Mouse (Mus musculus): ENCODE measurements at regions not wholly inside any gene's neighbourhood (a gene's known extent, or its start where the extent isn't known, plus 50 kb on each side); places are given as distances from the start of the nearest gene placed in this dataset.

DNA sequence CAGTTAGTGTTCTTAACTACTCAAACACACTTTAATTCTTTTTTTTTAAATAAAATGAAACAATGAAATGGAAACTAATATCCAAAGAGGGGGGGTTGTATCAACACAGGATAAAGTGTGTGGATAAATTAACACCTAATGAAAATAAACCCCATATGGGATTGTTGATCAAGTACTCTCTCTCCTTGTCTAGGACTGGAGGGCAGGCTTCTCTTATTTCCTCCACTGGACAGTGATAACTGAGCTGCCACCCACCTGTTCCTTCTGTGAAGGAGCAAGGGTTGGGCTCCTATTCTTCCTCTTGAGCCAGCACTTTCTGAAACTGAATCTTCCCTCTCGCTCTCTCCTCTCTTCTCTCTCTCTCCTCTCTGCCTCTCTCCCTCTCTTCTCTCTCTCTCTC lies 716.5 kb downstream of the Epm2a start:
- DNase-seq (ENCODE audit: low read depth, low spot score), result no peak

DNA sequence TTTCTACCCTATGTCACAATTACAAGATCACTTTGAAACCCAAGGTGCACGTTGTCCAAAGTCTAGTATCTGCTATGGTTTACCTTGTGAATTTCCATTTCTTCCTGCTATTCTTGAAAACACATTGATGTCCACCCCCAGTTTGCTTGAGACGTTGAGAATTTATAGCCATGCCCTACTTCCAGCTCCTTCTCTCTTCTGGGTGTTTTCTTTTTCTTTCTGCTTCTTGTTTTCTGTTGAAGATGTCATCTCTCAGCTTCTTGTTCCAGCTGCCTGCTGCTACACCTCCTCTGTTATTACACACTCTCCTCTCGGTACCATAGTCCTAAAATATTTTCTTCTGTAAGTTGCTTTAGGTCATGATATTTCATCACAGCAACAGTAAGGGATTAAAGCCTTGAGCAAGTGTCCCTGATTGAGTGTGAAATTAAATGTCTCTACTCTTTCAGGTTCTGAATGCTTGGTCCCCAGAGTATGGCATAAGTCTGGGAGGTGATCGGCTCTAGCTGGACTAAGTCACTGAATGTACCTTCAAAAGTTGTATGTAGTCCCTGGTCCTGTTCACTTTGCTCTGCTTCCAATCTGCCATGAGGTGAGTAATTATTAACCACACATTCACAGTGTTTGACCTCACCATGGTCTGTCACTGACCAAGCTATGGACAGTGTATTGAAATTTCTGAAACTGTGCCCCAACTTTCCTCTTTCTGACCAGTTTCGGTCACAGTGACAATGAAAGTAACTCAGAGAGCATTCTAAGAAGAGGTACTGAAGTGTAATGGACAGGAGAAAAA lies 718.1 kb downstream of the Epm2a start:
- peak; percentile 37 for DNase-seq (ENCODE audit: low read depth, low spot score)

- no peak for DNase-seq (ENCODE audit: low read depth, low spot score)
Measured at GRCm38 (mm10) chr10:12062302-12062701, 719.1 kb downstream of the Epm2a start.

DNA sequence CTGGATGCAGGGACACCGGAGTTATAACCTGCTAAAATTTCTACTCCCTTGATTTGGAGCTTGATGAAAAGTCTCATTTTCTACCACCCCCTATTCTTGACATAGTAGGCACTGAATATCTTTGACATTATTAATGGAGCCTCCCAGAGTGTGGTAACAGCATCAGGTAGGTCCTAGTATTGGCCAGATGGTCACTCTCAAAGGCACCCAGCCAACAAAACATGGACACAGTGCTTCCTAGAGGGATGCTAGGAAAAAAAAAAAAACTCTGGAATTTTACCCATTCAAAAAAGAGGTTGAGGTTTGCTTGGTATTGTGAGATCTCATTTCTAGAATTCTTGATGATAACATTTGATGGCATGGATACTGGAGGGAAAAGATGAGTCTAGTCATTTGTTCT lies 740.8 kb downstream of the Epm2a start:
- DNase-seq (ENCODE audit: low read depth, low spot score), result no peak

- DNase-seq (ENCODE audit: low read depth, low spot score), result no peak
Measured at GRCm38 (mm10) chr10:12092521-12092920, 749.3 kb downstream of the Epm2a start.

DNA sequence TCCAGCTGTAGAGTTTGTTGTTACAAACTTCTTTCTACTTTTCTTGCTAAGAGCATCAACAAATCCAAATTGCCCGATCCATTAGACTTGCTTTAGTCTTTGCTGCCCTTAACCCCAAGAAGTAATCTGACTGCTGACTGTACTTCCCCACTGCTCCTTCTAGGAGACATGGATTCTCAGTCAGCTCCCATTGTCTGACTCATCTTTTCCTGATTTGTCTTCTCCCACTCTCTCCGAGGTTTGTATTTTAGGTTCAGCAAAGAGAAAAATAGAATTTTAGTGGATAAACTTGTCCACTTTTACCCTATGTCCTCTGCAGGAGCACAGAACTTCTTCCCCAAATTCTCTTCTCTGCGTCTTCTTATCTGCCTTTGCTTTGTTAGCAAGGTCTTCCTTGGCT lies 753.5 kb downstream of the Epm2a start:
- peak; percentile 49 for DNase-seq (ENCODE audit: low read depth, low spot score)

DNA sequence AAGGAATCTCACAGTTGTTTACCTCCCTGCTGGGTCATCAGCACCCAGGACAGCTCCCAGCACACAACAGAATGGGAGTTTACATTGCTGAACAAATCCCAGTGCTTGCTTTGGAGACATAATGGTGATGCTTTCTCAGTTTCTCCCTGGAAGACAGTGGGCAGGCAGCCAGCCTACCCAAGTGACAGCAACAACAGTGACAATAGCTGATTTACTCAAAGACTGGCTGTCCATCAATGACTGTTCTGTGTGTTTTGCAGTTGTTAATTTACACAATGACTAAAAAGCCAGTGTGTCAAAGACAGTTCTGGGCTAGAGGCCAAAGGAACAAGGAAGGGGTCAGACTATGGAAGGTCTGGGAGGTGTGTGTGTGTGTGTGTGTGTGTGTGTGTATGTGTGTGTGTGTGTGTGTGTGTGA lies 762.2 kb downstream of the Utrn start:
- peak; percentile 49 for DNase-seq (ENCODE audit: low read depth, low spot score)

DNA sequence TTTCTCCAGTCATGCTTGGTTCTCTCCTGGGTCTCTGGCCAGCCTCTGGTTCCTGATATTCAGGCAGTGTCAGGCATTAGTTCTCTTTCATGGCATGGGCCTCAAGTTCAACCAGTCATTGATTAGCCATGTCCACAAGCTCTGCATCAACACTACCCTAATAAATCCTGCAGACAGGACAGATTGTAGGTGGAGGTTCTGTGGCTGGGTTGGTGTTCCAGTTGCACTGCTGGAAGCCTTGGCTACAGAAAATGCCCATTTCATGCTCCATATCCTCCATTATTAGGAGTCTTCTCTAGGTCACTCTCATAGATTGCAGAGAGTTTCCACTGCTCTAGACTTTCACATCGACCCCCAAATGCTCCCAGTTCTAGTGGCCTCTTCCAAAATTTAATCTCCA lies 757.4 kb downstream of the Utrn start:
- DNase-seq (ENCODE audit: low read depth, low spot score), result no peak

DNA sequence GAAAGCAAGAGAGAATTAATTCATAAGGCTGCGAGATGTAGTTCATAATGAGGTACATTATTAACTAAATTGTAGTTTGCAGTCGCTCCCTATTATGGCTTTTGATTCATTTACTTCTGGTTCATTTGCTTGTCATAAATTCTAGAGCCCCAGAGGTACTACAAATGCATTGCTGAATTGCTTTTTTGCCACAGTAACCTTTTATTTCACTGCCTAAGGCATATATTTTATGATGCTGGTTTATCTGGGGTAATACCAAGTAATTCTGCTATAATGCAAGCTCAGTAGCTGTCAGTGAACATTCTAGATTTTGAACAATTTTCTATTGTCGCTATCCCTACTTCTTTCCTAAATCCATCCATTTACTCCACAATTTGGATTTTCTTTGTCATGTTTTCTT lies 753.4 kb downstream of the Utrn start:
- DNase-seq (ENCODE audit: low read depth, low spot score), result no peak

DNA sequence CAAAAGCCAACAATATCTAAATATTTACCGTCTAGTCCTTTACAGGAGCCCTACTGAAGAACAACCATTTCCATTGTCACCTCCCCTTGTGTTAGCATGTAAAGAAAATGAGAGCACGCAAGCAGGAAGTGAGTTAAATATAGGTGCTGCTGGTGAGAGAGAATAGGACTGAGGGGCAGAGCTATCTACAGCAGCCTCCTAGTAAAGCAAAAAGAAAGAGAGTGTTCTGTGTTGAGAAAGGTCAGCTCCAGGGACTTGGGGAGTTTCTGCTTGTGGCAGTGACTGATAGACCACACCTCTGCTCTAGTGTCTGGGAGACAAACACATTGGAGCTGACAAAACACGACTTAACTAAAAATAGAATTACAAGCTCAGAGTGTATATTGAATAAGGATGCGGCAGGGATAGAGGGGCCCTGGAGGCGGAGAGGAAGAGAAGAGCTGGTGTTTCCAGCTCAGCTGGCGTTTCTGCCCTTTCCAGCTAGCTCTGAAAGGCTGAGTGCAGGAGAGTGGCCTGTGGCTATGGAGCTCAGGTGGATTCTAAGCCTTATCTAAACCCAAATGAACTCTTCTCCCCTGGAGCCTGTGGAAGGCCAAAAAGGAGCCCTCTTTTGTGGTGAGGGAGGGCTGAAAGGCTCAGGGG lies 752.4 kb downstream of the Utrn start:
- DNase-seq (ENCODE audit: low read depth, low spot score), result peak; percentile 56

GRCm38 (mm10) chr10:12124272-12124671 lies 744.9 kb downstream of the Utrn start:
- DNase-seq (ENCODE audit: low read depth, low spot score), result peak; percentile 7

DNA sequence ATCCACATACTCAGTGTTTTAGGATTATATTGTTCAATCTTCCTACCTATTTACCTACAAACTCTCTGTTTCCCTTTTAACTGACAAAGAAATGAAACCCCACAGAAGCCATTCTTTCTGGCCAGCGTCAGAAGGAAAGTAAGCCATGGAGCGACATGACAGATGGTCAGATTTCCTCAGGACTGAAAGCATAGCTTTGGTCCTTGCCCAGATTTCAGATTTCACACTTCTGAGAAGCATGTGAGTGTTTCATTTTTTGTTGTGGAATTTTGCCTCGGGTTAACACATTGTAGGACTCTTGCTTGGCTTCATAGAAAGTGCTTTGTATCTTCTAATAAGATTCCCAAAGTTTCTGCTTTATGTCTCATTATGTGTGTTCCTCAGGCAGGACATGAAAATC lies 739.7 kb downstream of the Utrn start:
- peak; percentile 75 for DNase-seq (ENCODE audit: low read depth, low spot score)

DNA sequence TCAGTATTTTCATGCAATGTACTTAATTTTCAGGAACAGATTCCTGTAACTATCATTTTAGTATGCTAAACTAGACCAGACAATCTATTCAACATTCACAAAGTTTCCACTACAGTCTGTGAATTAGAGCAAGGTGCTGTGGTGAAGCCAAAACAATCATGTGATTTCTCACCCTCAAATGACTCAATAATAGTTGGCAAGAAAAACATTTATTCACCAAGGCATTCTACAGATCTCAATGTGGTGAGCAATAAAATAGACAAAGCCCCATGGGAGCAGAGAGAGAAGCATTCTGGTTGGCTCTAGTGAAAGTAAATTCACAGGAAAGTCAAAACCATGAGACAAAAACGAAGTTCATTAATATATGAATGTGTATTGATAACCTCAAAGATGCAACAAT lies 724.5 kb downstream of the Utrn start:
- DNase-seq (ENCODE audit: low read depth, low spot score), result no peak

DNA sequence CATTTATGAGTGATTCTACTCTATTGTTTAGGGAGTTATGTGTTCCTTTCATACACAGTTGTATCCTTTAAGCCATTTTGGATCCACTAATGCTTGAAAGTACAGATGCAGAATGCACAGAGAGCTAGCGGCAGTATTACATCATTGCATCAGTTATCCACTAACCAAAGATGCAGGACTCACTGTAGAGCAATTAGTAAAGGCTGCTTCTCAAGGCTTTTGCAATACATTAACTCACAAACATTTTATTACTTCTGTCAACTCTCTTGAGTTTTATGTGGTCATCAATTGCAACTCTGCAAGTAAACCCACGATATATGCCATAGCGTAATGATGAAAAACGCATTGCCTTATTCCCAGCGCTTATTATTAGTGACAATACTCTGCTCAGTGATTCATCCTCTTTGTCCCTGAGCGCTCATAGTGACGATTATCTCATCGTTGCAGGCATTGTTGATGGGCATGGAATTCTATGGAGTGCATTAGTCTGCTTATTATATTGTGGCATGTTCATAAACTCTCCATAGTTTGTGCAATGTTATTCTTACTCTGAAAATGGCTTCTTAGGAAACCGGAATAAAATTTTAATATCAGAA lies 722.1 kb downstream of the Utrn start:
- no peak for DNase-seq (ENCODE audit: low read depth, low spot score)

- DNase-seq (ENCODE audit: low read depth, low spot score), result peak; percentile 18
Measured at GRCm38 (mm10) chr10:12170243-12170642, 698.9 kb downstream of the Utrn start.

DNA sequence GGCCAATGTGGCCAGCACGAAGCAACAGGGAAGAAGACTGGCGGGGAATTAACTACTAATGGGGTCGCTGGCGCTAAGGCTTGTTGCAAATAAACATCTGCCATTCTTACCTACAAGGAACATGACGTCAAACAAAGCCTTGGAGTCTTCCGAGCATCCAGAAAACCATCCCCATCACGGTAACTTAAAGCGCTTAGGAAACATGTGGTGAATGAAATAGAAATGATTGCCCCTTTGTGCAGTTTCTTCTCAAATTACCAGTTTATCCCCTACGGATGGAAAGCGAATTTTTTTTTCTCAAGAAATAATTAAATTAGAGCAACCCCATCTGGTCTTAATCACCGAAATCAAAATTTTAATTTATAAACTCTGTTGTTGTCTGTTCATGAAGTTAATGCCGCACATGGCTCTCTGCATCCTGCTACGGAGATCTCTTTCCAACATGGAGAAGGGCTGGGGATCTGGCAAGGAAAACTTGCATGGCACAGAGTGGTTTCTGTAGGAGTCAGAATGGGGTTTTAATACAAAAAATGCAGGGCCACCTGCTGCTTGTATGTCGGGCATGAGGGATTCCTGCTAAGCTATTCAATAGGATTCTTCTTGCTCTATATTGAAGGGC lies 694.9 kb downstream of the Utrn start:
- DNase-seq (ENCODE audit: low read depth, low spot score), result no peak

GRCm38 (mm10) chr10:12175141-12175540 lies 694.0 kb downstream of the Utrn start:
- DNase-seq (ENCODE audit: low read depth, low spot score), result no peak

- DNase-seq (ENCODE audit: low read depth, low spot score), result peak; percentile 65
Measured at GRCm38 (mm10) chr10:12177482-12177881, 691.7 kb downstream of the Utrn start.

GRCm38 (mm10) chr10:12180965-12181364 lies 688.2 kb downstream of the Utrn start:
- DNase-seq (ENCODE audit: low read depth, low spot score), result peak; percentile 51

DNA sequence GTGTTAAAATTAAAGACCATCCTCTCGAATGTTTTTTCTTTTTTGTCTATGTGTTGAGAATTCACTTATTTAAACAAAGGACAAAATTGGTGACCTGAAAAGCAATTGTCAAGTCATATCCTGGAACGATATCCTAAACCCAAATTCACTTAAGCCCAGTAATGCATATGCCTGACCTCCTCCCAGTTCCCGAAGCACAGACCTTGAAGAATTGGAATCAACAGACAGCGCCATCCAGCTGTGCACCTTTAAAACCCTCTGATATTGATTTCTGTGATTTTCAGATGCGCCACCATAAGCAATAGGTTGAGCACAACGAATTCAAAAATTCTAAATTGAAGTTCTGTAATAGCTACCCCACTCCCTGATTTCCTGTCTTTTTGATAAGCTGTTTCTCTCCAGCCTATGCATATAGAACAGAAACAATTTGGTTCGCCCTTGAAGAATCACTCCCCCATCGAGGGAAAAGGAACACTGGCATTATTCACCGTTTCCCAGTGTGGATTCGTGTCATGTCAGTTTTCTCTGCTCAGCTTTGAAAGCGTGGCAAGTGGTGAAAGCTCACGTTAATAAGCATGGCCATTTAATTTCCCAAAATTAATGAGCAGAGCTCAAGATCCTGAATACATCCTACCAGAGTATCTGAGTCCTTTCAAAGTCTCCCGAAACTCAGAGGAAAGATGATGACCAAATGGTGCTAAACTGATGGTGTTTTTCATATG lies 682.1 kb downstream of the Utrn start:
- DNase-seq (ENCODE audit: low read depth, low spot score), result no peak

DNA sequence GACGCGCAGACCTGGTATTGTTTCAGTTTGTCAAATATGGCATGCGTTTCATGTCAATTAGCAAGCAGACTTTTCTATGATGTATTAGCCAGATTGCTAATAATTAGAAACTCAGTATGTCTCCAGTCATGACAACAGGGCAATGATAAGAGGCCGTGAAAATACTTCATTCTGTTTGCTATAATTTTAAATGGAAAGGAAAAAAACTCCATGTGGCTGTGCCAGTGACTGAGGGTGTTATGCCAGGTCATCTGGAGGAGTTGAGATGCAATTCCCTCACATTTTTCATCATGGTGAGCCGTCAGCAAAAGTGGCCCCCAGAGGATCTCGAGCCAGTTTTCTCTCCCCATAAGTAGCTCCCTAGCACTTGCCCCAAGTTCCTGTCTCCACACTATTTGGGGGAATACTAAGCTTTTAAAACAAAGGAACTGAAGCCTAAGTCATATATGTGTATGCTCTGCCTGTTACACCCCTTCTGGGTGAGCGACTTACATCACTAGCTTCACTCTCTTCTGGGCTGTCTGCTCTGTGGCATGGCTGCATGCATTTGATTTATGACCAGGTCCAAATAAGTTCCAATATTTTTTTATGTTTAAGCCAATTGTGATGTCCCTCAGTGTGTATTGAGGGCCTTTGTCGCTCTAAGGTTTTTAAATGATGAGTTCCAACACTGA lies 681.4 kb downstream of the Utrn start:
- DNase-seq (ENCODE audit: low read depth, low spot score), result no peak
